Mouse (Mus musculus) layer of hippocampus, adult 11-12 months (tissue): ENCODE measurements at regions not wholly inside any gene's neighbourhood (a gene's known extent, or its start where the extent isn't known, plus 50 kb on each side); places are given as distances from the start of the nearest gene placed in this dataset.

ENCODE experiments used
- DNase-seq: peaks from one replicate; pipeline ENCODE4 v3.0.0; 2022; ENCODE audit warnings: low spot score

GRCm38 (mm10) chr12:49449396-49449795 is 64.4 kb downstream of the Gm43517 start:
- DNase-seq: no peak

- DNase-seq: no peak
Measured at GRCm38 (mm10) chr12:49468059-49468458, 83.1 kb downstream of the Gm43517 start.

GRCm38 (mm10) chr12:49473371-49473770 is 88.4 kb downstream of the Gm43517 start:
- peak; percentile 78 for DNase-seq

- peak; percentile 41 for DNase-seq
Measured at GRCm38 (mm10) chr12:49480656-49481055, 95.7 kb downstream of the Gm43517 start.

- no peak for DNase-seq
Measured at GRCm38 (mm10) chr12:49481151-49481550, 96.2 kb downstream of the Gm43517 start.

- DNase-seq: no peak
Measured at GRCm38 (mm10) chr12:49482367-49482766, 97.4 kb downstream of the Gm43517 start.

GRCm38 (mm10) chr12:49484070-49484770 is 99.2 kb downstream of the Gm43517 start:
- no peak for DNase-seq

GRCm38 (mm10) chr12:49513131-49513530 is 128.2 kb downstream of the Gm43517 start:
- DNase-seq: no peak

GRCm38 (mm10) chr12:49514616-49515015 is 129.6 kb downstream of the Gm43517 start:
- DNase-seq: no peak
